Mouse (Mus musculus) liver, adult 2 months (tissue): ENCODE data around the gene Zfp366. TPM values are rescaled to one million over a fixed set of nuclear protein-coding genes. Genes with fewer than 3 reads are reported as not detected.

Experiments used
- DNase-seq: peaks from one replicate; pipeline ENCODE4 v3.0.0-alpha.2; 2011; ENCODE audit warnings: low read depth, low spot score; ENCODE audit errors: extremely low read depth
- H3K27ac ChIP-seq: fragments of 200-500 bp; replicated peaks from 2 replicates; pipeline ENCODE4 v1.5.1; 2012; ENCODE audit warnings: low read depth, mild to moderate bottlenecking, control low read depth, inconsistent platforms, low read length; ENCODE audit not compliant: insufficient read depth
- H3K27me3 ChIP-seq: fragments of 200-500 bp; 2 replicates; pipeline ENCODE4 v1.6.1; 2012; ENCODE audit warnings: mild to moderate bottlenecking, moderate library complexity, low read length, inconsistent platforms; ENCODE audit not compliant: control insufficient read depth, insufficient read depth
- H3K36me3 ChIP-seq: fragments of 200-500 bp; 2 replicates; pipeline ENCODE4 v1.6.1; 2012; ENCODE audit warnings: low read length, inconsistent platforms; ENCODE audit not compliant: control insufficient read depth, insufficient read depth
- H3K4me1 ChIP-seq: fragments of 200-500 bp; 2 replicates; pipeline ENCODE4 v1.6.1; 2011; ENCODE audit warnings: low read length; ENCODE audit not compliant: control insufficient read depth, insufficient read depth
- H3K4me3 ChIP-seq: fragments of 200-500 bp; 2 replicates; pipeline ENCODE4 v1.5.1; 2011; ENCODE audit warnings: low read depth, mild to moderate bottlenecking, control low read depth, low read length, moderate library complexity; ENCODE audit not compliant: insufficient read depth
- H3K79me2 ChIP-seq: fragments of 200-500 bp; 2 replicates; pipeline ENCODE4 v1.6.1; 2012; ENCODE audit warnings: inconsistent platforms, mild to moderate bottlenecking, low read length, moderate library complexity; ENCODE audit not compliant: control insufficient read depth, insufficient read depth
- H3K9ac ChIP-seq: fragments of 200-500 bp; 2 replicates; pipeline ENCODE4 v1.6.1; 2012; ENCODE audit warnings: low read depth, mild to moderate bottlenecking, control low read depth, inconsistent platforms, low read length
- CTCF ChIP-seq: fragments of 200-500 bp; IDR thresholded peaks from 2 replicates; pipeline ENCODE4 v1.5.1; 2011; ENCODE audit warnings: low read depth, low read length, control low read depth
- POLR2A ChIP-seq: fragments of 200-500 bp; IDR thresholded peaks from 2 replicates; pipeline ENCODE4 v1.6.1; 2011; ENCODE audit warnings: low read length, control low read depth; ENCODE audit not compliant: insufficient read depth; ENCODE audit errors: extremely low read depth
- WGBS: fragments of 180-500 bp; shearing (Covaris S2); methylation state at CpG from one replicate; pipeline ENCODE4 v1.1.7; 2018; 5-methylcytosine and 5-hydroxymethylcytosine counted together
- polyA plus RNA-seq: library from polyadenylated mRNA; depleted of rRNA; stranded (reverse); fragments of >200 nt; gene quantifications from 2 replicates; pipeline ENCODE4 v1.2.3, GENCODE M21; 2012
- total RNA-seq: library from RNA; depleted of rRNA; stranded (reverse); fragments of >200 nt; gene quantifications from 2 replicates; pipeline ENCODE4 v1.2.3, GENCODE M21; 2014

The Zfp366 gene
- total and polyA plus RNA-seq, 2 experiments: 0.56 to 0.74 TPM

- Histone ChIP-seq H3K36me3 (no peaks in the 10 kb centered on the region), H3K9ac (no peak overlapping the region), H3K27me3 (no peaks in the 10 kb centered on the region), H3K4me1 (peaks cover 1% of the 10 kb centered on the region; the same call in 1 of the 2 replicates), H3K79me2 (no peaks in the 10 kb centered on the region), H3K4me3 (no peak overlapping the region), H3K27ac (peak overlapping the region; percentile 55)
- WGBS: 63% methylated on average over 3 of the region's 3 CpGs
- no peak for TF ChIP-seq CTCF
- no peak for TF ChIP-seq POLR2A
- no peak for DNase-seq
Measured at GRCm38 (mm10) chr13:99189671-99190070, 5.0 kb downstream of the Zfp366 start.

GRCm38 (mm10) chr13:99190466-99190865 is 5.8 kb downstream of the Zfp366 start:
- Histone ChIP-seq H3K36me3 (no peaks in the 10 kb centered on the region), H3K9ac (no peak overlapping the region), H3K27me3 (no peaks in the 10 kb centered on the region), H3K4me3 (no peak overlapping the region), H3K27ac (peak overlapping the region; percentile 68), H3K4me1 (peaks cover 1% of the 10 kb centered on the region; the same call in 1 of the 2 replicates), H3K79me2 (no peaks in the 10 kb centered on the region)
- TF ChIP-seq CTCF: no peak
- TF ChIP-seq POLR2A: no peak
- peak; percentile 7 for DNase-seq
- whole genome bisulfite sequencing: 70% methylated on average over 11 of the region's 11 CpGs

GRCm38 (mm10) chr13:99191063-99191462 is 6.4 kb downstream of the Zfp366 start:
- no peak for TF ChIP-seq POLR2A
- TF ChIP-seq CTCF: no peak
- peak overlapping the region; percentile 68; the same call in 1 of the 2 replicates for H3K27ac ChIP-seq
- H3K27me3 ChIP-seq: no peaks in the 10 kb centered on the region
- no peak for DNase-seq
- H3K4me1 ChIP-seq: peaks cover 1% of the 10 kb centered on the region; the same call in 1 of the 2 replicates
- no peak overlapping the region for H3K9ac ChIP-seq
- 90% methylated on average over 13 of the region's 13 CpGs for WGBS
- no peak overlapping the region for H3K4me3 ChIP-seq
- no peaks in the 10 kb centered on the region for H3K79me2 ChIP-seq
- H3K36me3 ChIP-seq: no peaks in the 10 kb centered on the region

DNA sequence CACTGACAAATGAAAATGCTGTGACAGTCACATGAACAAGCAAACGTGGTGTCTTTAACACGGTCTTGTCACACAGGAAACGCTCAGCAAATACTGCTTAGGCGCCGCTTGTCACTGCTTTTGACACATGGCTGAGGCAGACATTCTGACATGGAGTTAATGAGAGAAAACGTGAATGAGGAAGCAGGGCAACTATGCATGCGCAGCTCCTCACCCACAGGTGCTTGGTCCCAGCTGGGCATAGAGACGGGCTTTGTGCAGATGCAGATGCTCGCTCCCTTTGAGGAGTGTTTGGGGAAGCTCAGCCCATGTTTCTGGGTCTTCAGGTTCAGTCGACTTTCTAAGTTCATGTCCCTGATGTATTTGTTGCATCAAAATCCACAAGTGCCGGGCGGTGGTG is 11.7 kb downstream of the Zfp366 start:
- H3K79me2 ChIP-seq: no peaks in the 10 kb centered on the region
- no peak overlapping the region for H3K4me3 ChIP-seq
- TF ChIP-seq CTCF: no peak
- no peak for TF ChIP-seq POLR2A
- no peaks in the 10 kb centered on the region for H3K36me3 ChIP-seq
- H3K27ac ChIP-seq: no peak overlapping the region
- H3K9ac ChIP-seq: no peak overlapping the region
- H3K27me3 ChIP-seq: no peaks in the 10 kb centered on the region
- DNase-seq: peak; percentile 8
- H3K4me1 ChIP-seq: no peaks in the 10 kb centered on the region
- WGBS: 71% methylated on average over 12 of the region's 12 CpGs

DNA sequence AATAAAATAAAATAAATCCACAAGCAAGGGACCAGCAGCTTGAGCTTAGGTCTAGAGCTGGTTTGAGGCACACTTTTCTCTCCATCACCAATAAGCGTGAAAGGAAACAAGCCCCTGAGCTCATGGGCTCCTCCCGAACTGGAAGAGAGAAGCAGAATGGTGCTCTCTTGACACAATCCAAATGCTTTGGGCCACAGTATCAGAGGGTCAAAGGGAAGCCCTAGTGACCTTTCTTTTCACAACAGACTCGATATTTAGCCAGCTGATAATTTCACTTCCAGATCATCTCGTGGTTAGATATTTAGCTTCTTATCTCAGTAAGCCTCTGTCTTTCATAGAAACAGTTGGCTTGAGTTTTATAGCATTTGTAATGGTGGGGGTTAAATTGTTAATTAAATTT is 12.2 kb downstream of the Zfp366 start:
- peak; percentile 40 for DNase-seq
- Histone ChIP-seq H3K4me1 (no peaks in the 10 kb centered on the region), H3K36me3 (no peaks in the 10 kb centered on the region), H3K9ac (no peak overlapping the region), H3K27me3 (no peaks in the 10 kb centered on the region), H3K4me3 (no peak overlapping the region), H3K27ac (no peak overlapping the region), H3K79me2 (no peaks in the 10 kb centered on the region)
- TF ChIP-seq POLR2A (no peak), CTCF (no peak)
- WGBS: 32% methylated on average over 4 of the region's 4 CpGs

DNA sequence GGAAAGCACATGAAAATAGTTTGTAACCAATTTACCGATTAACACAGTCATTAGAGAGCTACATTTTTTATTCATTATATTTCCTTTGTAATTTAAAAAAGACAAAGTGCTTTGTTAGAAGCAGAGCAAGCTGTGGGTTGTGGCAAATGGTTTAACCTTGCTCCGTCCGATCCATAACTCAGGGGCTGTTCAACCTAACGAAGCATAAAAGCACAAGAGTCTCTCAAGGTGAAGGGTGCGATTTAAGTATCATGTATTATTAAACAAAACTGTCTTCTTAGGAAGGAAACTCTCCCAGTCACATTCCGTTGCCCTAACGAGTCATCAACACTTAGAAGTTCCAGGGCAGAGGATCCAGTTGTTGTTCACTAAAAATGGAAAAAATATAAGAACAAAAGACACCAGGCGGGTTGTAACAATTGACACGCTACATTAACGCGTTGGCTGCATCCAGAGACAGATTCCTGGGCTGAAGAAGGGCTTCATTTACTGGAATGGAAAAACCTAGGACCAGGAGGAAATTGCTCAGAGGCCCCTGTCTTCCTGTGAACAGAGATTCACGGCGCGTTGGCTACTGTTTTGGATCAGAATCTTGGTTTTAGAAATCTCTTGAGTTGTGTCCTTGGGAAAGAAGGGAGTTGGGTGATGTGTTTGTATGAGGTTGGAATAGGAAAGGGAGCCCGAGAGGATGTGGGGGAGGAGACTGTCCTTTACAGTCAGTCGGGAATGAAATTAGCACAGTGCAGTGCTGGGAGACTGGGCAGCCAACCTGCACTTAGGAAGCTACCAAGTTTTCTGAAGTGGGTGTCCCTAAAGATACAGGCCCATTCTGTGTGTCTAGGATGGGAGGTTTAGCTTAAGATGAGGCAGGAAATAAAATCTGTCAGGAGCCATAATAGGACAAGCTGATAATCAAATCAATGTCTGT is 17.3 kb downstream of the Zfp366 start:
- Histone ChIP-seq H3K79me2 (no peaks in the 10 kb centered on the region), H3K27me3 (no peaks in the 10 kb centered on the region), H3K4me3 (no peak overlapping the region), H3K4me1 (no peaks in the 10 kb centered on the region), H3K27ac (peak overlapping the region; percentile 22), H3K36me3 (no peaks in the 10 kb centered on the region), H3K9ac (no peak overlapping the region)
- TF ChIP-seq POLR2A: no peak
- no peak for TF ChIP-seq CTCF
- no peak for DNase-seq
- WGBS: 75% methylated on average over 16 of the region's 16 CpGs
